Mouse (Mus musculus): ENCODE measurements around the gene Gapdh. TPM values are rescaled to one million over a fixed set of nuclear protein-coding genes. Genes with fewer than 3 reads are reported as not detected.

Gapdh gene
- polyA plus RNA-seq, 1 experiment from 2014 or later = 5,242 TPM

GRCm38 (mm10) chr6:125196301-125196700 lies 30.0 kb upstream of the Gapdh start:
- Histone ChIP-seq H3K36me3 (ENCODE audit: control insufficient read depth, insufficient read depth, low read length) (peaks cover 27% of the 10 kb centered on the region), H3K4me2 (ENCODE audit: low read length) (no peak overlapping the region), H3K27ac (replicated peaks in 1 of 2; ENCODE audit: control insufficient read depth in 1 of 2, insufficient read depth in 1 of 2, low read depth in 2 of 2, low read length in 2 of 2) (no peak overlapping the region), H3K4me3 (ENCODE audit: control insufficient read depth in 1 of 2, insufficient read depth in 1 of 2, low read depth in 1 of 2, low read length in 2 of 2) (no peak overlapping the region), H3K9ac (ENCODE audit: low read length) (no peak overlapping the region), H3K27me3 (ENCODE audit: control insufficient read depth, insufficient read depth, low read length) (no peaks in the 10 kb centered on the region), H3K9me3 (ENCODE audit: control insufficient read depth, low read length) (no peaks in the 10 kb centered on the region), H3K4me1 (ENCODE audit: control insufficient read depth in 2 of 2, insufficient read depth in 2 of 2, low read length in 2 of 2) (peaks cover 0 to 9% of the 10 kb centered on the region in 2 experiments; a peak in 2 of 4 replicates)
- 73% methylated on average over 3 of the region's 3 CpGs for WGBS
- no peak for ATAC-seq (ENCODE audit: insufficient number of reproducible peaks, insufficient read depth, low FRiP score, low read depth)

- Histone ChIP-seq H3K27me3 (ENCODE audit: control insufficient read depth, insufficient read depth, low read length) (no peaks in the 10 kb centered on the region), H3K36me3 (ENCODE audit: control insufficient read depth, insufficient read depth, low read length) (peaks cover 27% of the 10 kb centered on the region), H3K4me2 (ENCODE audit: low read length) (no peak overlapping the region), H3K9me3 (ENCODE audit: control insufficient read depth, low read length) (no peaks in the 10 kb centered on the region), H3K4me3 (ENCODE audit: control insufficient read depth in 1 of 2, insufficient read depth in 1 of 2, low read depth in 1 of 2, low read length in 2 of 2) (no peak overlapping the region), H3K9ac (ENCODE audit: low read length) (no peak overlapping the region), H3K4me1 (ENCODE audit: control insufficient read depth in 2 of 2, insufficient read depth in 2 of 2, low read length in 2 of 2) (peaks cover 0 to 12% of the 10 kb centered on the region in 2 experiments; a peak in 2 of 4 replicates), H3K27ac (replicated peaks in 1 of 2; ENCODE audit: control insufficient read depth in 1 of 2, insufficient read depth in 1 of 2, low read depth in 2 of 2, low read length in 2 of 2) (no peak overlapping the region)
- whole genome bisulfite sequencing = 12% methylated on average over 1 of the region's 1 CpGs
- ATAC-seq (ENCODE audit: insufficient number of reproducible peaks, insufficient read depth, low FRiP score, low read depth) = no peak
These were observed 29.3 kb upstream of the Gapdh start for GRCm38 (mm10) chr6:125195541-125196075.

- Histone ChIP-seq H3K4me1 (ENCODE audit: control insufficient read depth in 2 of 2, insufficient read depth in 2 of 2, low read length in 2 of 2) (peaks cover 2 to 21% of the 10 kb centered on the region in 2 experiments; a peak in 2 of 4 replicates), H3K4me3 (ENCODE audit: control insufficient read depth in 1 of 2, insufficient read depth in 1 of 2, low read depth in 1 of 2, low read length in 2 of 2) (no peak overlapping the region), H3K27me3 (ENCODE audit: control insufficient read depth, insufficient read depth, low read length) (no peaks in the 10 kb centered on the region), H3K27ac (replicated peaks in 1 of 2; ENCODE audit: control insufficient read depth in 1 of 2, insufficient read depth in 1 of 2, low read depth in 2 of 2, low read length in 2 of 2) (no peak overlapping the region), H3K4me2 (ENCODE audit: low read length) (peak overlapping the region; percentile 90), H3K9ac (ENCODE audit: low read length) (no peak overlapping the region), H3K9me3 (ENCODE audit: control insufficient read depth, low read length) (no peaks in the 10 kb centered on the region), H3K36me3 (ENCODE audit: control insufficient read depth, insufficient read depth, low read length) (peaks cover 43% of the 10 kb centered on the region)
- 46% methylated on average over 6 of the region's 7 CpGs for WGBS
- ATAC-seq (ENCODE audit: insufficient number of reproducible peaks, insufficient read depth, low FRiP score, low read depth) = no peak
These were observed 27.1 kb upstream of the Gapdh start for GRCm38 (mm10) chr6:125193390-125193789.

GRCm38 (mm10) chr6:125192841-125193240 lies 26.6 kb upstream of the Gapdh start:
- Histone ChIP-seq H3K9ac (ENCODE audit: low read length) (peak overlapping the region; percentile 92), H3K27me3 (ENCODE audit: control insufficient read depth, insufficient read depth, low read length) (no peaks in the 10 kb centered on the region), H3K36me3 (ENCODE audit: control insufficient read depth, insufficient read depth, low read length) (peaks cover 49% of the 10 kb centered on the region), H3K4me1 (ENCODE audit: control insufficient read depth in 2 of 2, insufficient read depth in 2 of 2, low read length in 2 of 2) (peaks cover 2 to 21% of the 10 kb centered on the region in 2 experiments; a peak in 2 of 4 replicates), H3K4me2 (ENCODE audit: low read length) (peak overlapping the region; percentile 90), H3K9me3 (ENCODE audit: control insufficient read depth, low read length) (no peaks in the 10 kb centered on the region), H3K4me3 (ENCODE audit: control insufficient read depth in 1 of 2, insufficient read depth in 1 of 2, low read depth in 1 of 2, low read length in 2 of 2) (peak overlapping the region; percentile 55 to 80), H3K27ac (replicated peaks in 1 of 2; ENCODE audit: control insufficient read depth in 1 of 2, insufficient read depth in 1 of 2, low read depth in 2 of 2, low read length in 2 of 2) (peak overlapping the region; percentile 93 to 100)
- 27% methylated on average over 5 of the region's 5 CpGs for WGBS
- ATAC-seq (ENCODE audit: insufficient number of reproducible peaks, insufficient read depth, low FRiP score, low read depth) = no peak

GRCm38 (mm10) chr6:125192016-125192714 lies 25.9 kb upstream of the Gapdh start:
- Histone ChIP-seq H3K36me3 (ENCODE audit: control insufficient read depth, insufficient read depth, low read length) (peaks cover 55% of the 10 kb centered on the region), H3K9ac (ENCODE audit: low read length) (peak overlapping the region; percentile 92), H3K4me1 (ENCODE audit: control insufficient read depth in 2 of 2, insufficient read depth in 2 of 2, low read length in 2 of 2) (peaks cover 2 to 21% of the 10 kb centered on the region in 2 experiments; a peak in 2 of 4 replicates), H3K27ac (replicated peaks in 1 of 2; ENCODE audit: control insufficient read depth in 1 of 2, insufficient read depth in 1 of 2, low read depth in 2 of 2, low read length in 2 of 2) (peak overlapping the region; percentile 93 to 100), H3K4me3 (ENCODE audit: control insufficient read depth in 1 of 2, insufficient read depth in 1 of 2, low read depth in 1 of 2, low read length in 2 of 2) (peak overlapping the region; percentile 55 to 80), H3K4me2 (ENCODE audit: low read length) (peak overlapping the region; percentile 90), H3K27me3 (ENCODE audit: control insufficient read depth, insufficient read depth, low read length) (no peaks in the 10 kb centered on the region), H3K9me3 (ENCODE audit: control insufficient read depth, low read length) (no peaks in the 10 kb centered on the region)
- peak; percentile 92; the same call in 1 of the 2 replicates for ATAC-seq (ENCODE audit: insufficient number of reproducible peaks, insufficient read depth, low FRiP score, low read depth)
- under 1% methylated on average over 34 of the region's 34 CpGs for WGBS

GRCm38 (mm10) chr6:125191332-125192015 lies 25.2 kb upstream of the Gapdh start, which contains the start of the genes Ncapd2 and Mrpl51:
Gene Ncapd2, minus strand, starts transcription at chr6:125191701.
Gene Mrpl51, plus strand, starts transcription at chr6:125191801.
- peak; percentile 94 for ATAC-seq (ENCODE audit: insufficient number of reproducible peaks, insufficient read depth, low FRiP score, low read depth)
- peaks cover 62% of the 10 kb centered on the region for H3K36me3 ChIP-seq (ENCODE audit: control insufficient read depth, insufficient read depth, low read length)
- H3K4me1 ChIP-seq (ENCODE audit: control insufficient read depth in 2 of 2, insufficient read depth in 2 of 2, low read length in 2 of 2) = peaks cover 2 to 21% of the 10 kb centered on the region in 2 experiments; a peak in 2 of 4 replicates

GRCm38 (mm10) chr6:125190816-125191215 lies 24.5 kb upstream of the Gapdh start:
- H3K27me3 ChIP-seq (ENCODE audit: control insufficient read depth, insufficient read depth, low read length) = no peaks in the 10 kb centered on the region
- ATAC-seq (ENCODE audit: insufficient number of reproducible peaks, insufficient read depth, low FRiP score, low read depth) = no peak
- peak overlapping the region; percentile 75 to 80 for H3K4me3 ChIP-seq (ENCODE audit: control insufficient read depth in 1 of 2, insufficient read depth in 1 of 2, low read depth in 1 of 2, low read length in 2 of 2)
- peak overlapping the region; percentile 92 for H3K9ac ChIP-seq (ENCODE audit: low read length)
- peaks cover 2 to 21% of the 10 kb centered on the region in 2 experiments; a peak in 2 of 4 replicates for H3K4me1 ChIP-seq (ENCODE audit: control insufficient read depth in 2 of 2, insufficient read depth in 2 of 2, low read length in 2 of 2)
- H3K27ac ChIP-seq (replicated peaks in 1 of 2; ENCODE audit: control insufficient read depth in 1 of 2, insufficient read depth in 1 of 2, low read depth in 2 of 2, low read length in 2 of 2) = peak overlapping the region; percentile 86 to 100
- no peaks in the 10 kb centered on the region for H3K9me3 ChIP-seq (ENCODE audit: control insufficient read depth, low read length)
- peaks cover 69% of the 10 kb centered on the region for H3K36me3 ChIP-seq (ENCODE audit: control insufficient read depth, insufficient read depth, low read length)
- peak overlapping the region; percentile 90 for H3K4me2 ChIP-seq (ENCODE audit: low read length)

More at GRCm38 (mm10) chr6:125191332-125192015, 25.2 kb upstream of the Gapdh start, which contains the start of the genes Ncapd2 and Mrpl51:
- Histone ChIP-seq H3K4me3 (ENCODE audit: control insufficient read depth in 1 of 2, insufficient read depth in 1 of 2, low read depth in 1 of 2, low read length in 2 of 2) (peak within 1 kb of the TSS; percentile 75 to 80), H3K27me3 (ENCODE audit: control insufficient read depth, insufficient read depth, low read length) (no peaks in the 10 kb centered on the region), H3K9ac (ENCODE audit: low read length) (peak within 1 kb of the TSS; percentile 92), H3K9me3 (ENCODE audit: control insufficient read depth, low read length) (no peaks in the 10 kb centered on the region), H3K4me2 (ENCODE audit: low read length) (peak within 1 kb of the TSS; percentile 90), H3K27ac (replicated peaks in 1 of 2; ENCODE audit: control insufficient read depth in 1 of 2, insufficient read depth in 1 of 2, low read depth in 2 of 2, low read length in 2 of 2) (peak within 1 kb of the TSS; percentile 93 to 100)
- WGBS = under 1% methylated on average over 54 of the region's 54 CpGs
